ENCODE assay signal across 8 mouse cellular contexts in the genomic region with DNA sequence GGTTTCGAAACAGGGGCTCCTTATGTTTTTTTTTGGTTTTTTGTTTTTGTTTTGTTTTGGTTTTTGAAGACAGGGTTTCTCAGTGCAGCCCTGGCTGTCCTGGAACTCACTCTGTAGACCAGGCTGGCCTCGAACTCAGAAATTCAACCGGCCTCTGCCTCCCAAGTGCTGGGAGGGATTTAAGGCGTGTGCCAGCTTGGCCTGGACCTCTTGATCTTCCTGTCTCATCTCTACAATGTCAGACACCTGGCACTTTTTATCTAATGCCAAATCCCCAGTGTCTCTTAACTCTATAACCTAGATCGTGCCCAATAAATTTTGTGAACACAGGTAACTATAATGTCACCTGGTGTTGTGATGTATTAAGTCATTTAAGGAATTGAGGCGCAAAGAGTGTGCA. TPM values are rescaled to one million over a fixed set of nuclear protein-coding genes. Genes with fewer than 3 reads are reported as not detected.
A peak's percentile ranks its signal among the peaks of the same experiment; 100 is the strongest.
DNase-seq lines count a peak whose midpoint lies in the region; ATAC-seq and TF ChIP-seq lines count a peak whose summit lies in the region.

No protein-coding gene starts in this region.

- TF ChIP-seq CTCF in bone marrow macrophage, adult 2 months (IDR thresholded peaks at IDR 0.05; ENCODE audit: low read depth, low read length): no peak

- peaks cover 36% of the 10 kb centered on the region for H3K36me3 ChIP-seq in heart, embryonic 14.5 days (ENCODE audit: control insufficient read depth, insufficient read depth, low read length)
- peaks cover 64% of the 10 kb centered on the region for H3K36me3 ChIP-seq in hindbrain, embryonic 10.5 days
- peaks cover under 1% of the 10 kb centered on the region; the same call in 1 of the 2 replicates for H3K36me3 ChIP-seq in midbrain, embryonic 11.5 days (ENCODE audit: control insufficient read depth, insufficient read depth, low read length)

- H3K9ac ChIP-seq in heart, embryonic 14.5 days (ENCODE audit: low read length): peak overlapping the region; percentile 85
- H3K9ac ChIP-seq in midbrain, embryonic 11.5 days (ENCODE audit: low read length): peak overlapping the region; percentile 75

- no peak for ATAC-seq in heart, embryonic 14.5 days (ENCODE audit: insufficient number of reproducible peaks, insufficient read depth, low FRiP score, low read depth)
- no peak for ATAC-seq in midbrain, embryonic 11.5 days (ENCODE audit: low FRiP score)

- peak overlapping the region; percentile 79 to 85 for H3K27ac ChIP-seq in heart, embryonic 14.5 days (replicated peaks in 1 of 2; ENCODE audit: control insufficient read depth in 1 of 2, insufficient read depth in 1 of 2, low read depth in 2 of 2, low read length in 2 of 2)
- no peak overlapping the region for H3K27ac ChIP-seq in bone marrow macrophage, adult 2 months (ENCODE audit: insufficient read depth, low read depth, low read length)
- H3K27ac ChIP-seq in hindbrain, embryonic 10.5 days: peak overlapping the region; percentile 91
- no peak overlapping the region; the same call in 1 of the 2 replicates for H3K27ac ChIP-seq in midbrain, embryonic 11.5 days (ENCODE audit: low read depth, low read length)

- no peak for DNase-seq in heart, adult 18-20 months
- DNase-seq in hindbrain, embryonic 10.5 days (ENCODE audit: low spot score): no peak
- DNase-seq in midbrain, embryonic 11.5 days (ENCODE audit: low spot score, missing footprints): no peak
- no peak for DNase-seq in left cerebral cortex, adult 8-10 months (ENCODE audit: low spot score in 2 of 2)
- no peak for DNase-seq in adipocyte (ENCODE audit: low spot score)
- DNase-seq in layer of hippocampus, adult 9-10 months (ENCODE audit: low spot score): no peak

- WGBS in heart, embryonic 14.5 days: 80% methylated on average over 6 of the region's 6 CpGs
- 84% methylated on average over 6 of the region's 6 CpGs for WGBS in hindbrain, embryonic 10.5 days
- WGBS in midbrain, embryonic 11.5 days: 89% methylated on average over 6 of the region's 6 CpGs

- H3K4me1 ChIP-seq in heart, embryonic 14.5 days (ENCODE audit: control insufficient read depth in 2 of 2, insufficient read depth in 2 of 2, low read length in 2 of 2): peaks cover 0 to 7% of the 10 kb centered on the region in 2 experiments; a peak in 2 of 4 replicates
- peaks cover 12% of the 10 kb centered on the region; the same call in 1 of the 2 replicates for H3K4me1 ChIP-seq in bone marrow macrophage, adult 2 months (ENCODE audit: control insufficient read depth, insufficient read depth, low read length)
- H3K4me1 ChIP-seq in hindbrain, embryonic 10.5 days (replicated peaks): peaks cover 16% of the 10 kb centered on the region
- H3K4me1 ChIP-seq in midbrain, embryonic 11.5 days (ENCODE audit: control insufficient read depth, insufficient read depth, low read length): peaks cover 7% of the 10 kb centered on the region

- H3K27me3 ChIP-seq in heart, embryonic 14.5 days (ENCODE audit: control insufficient read depth, insufficient read depth, low read length): no peaks in the 10 kb centered on the region
- H3K27me3 ChIP-seq in hindbrain, embryonic 10.5 days (ENCODE audit: insufficient read depth, poor library complexity, severe bottlenecking): no peaks in the 10 kb centered on the region
- no peaks in the 10 kb centered on the region for H3K27me3 ChIP-seq in midbrain, embryonic 11.5 days (ENCODE audit: control insufficient read depth, insufficient read depth, low read length)

- no peaks in the 10 kb centered on the region for H3K9me3 ChIP-seq in heart, embryonic 14.5 days (ENCODE audit: control insufficient read depth, low read length)
- no peaks in the 10 kb centered on the region for H3K9me3 ChIP-seq in hindbrain, embryonic 10.5 days
- no peaks in the 10 kb centered on the region for H3K9me3 ChIP-seq in midbrain, embryonic 11.5 days (ENCODE audit: control insufficient read depth, low read length)

- peak overlapping the region; percentile 67 to 76 for H3K4me3 ChIP-seq in heart, embryonic 14.5 days (ENCODE audit: control insufficient read depth in 1 of 2, insufficient read depth in 1 of 2, low read depth in 1 of 2, low read length in 2 of 2)
- peak overlapping the region; percentile 68 for H3K4me3 ChIP-seq in bone marrow macrophage, adult 2 months (ENCODE audit: insufficient read depth, low read length)
- H3K4me3 ChIP-seq in hindbrain, embryonic 10.5 days: peak overlapping the region; percentile 65
- peak overlapping the region; percentile 52 for H3K4me3 ChIP-seq in midbrain, embryonic 11.5 days (ENCODE audit: low read depth, low read length)

- no peak for TF ChIP-seq POLR2A in bone marrow macrophage, adult 2 months (IDR thresholded peaks at IDR 0.05; ENCODE audit: borderline replicate concordance, low read depth, low read length)

- H3K4me2 ChIP-seq in heart, embryonic 14.5 days (ENCODE audit: low read length): peak overlapping the region; percentile 82
- peak overlapping the region; percentile 92 for H3K4me2 ChIP-seq in midbrain, embryonic 11.5 days

RNA-seq across cellular contexts. Expression of gene Dctpp1, which starts 7.2 kb away (rescaled TPM):
- polyA plus RNA-seq in heart, embryonic 14.5 days (2014; fragmentation: Nextera tagmentation; extraction: Ambion mirVana): 168 and 172 TPM in 2 replicates
- 10 to 100 TPM; 40.3 to 42.0 TPM for total RNA-seq in heart, adult 18-20 months (2021)
- 25.6 and 27.3 TPM in 2 replicates for polyA plus RNA-seq in bone marrow macrophage, adult 2 months (2012; ENCODE audit: insufficient read depth, insufficient read length, missing spikeins)
- 284 and 329 TPM in 2 replicates for polyA plus RNA-seq in hindbrain, embryonic 10.5 days (2016; fragmentation: Nextera tagmentation; extraction: Ambion mirVana)
- 235 and 254 TPM in 2 replicates for polyA plus RNA-seq in midbrain, embryonic 11.5 days (2014; fragmentation: Nextera tagmentation; extraction: Ambion mirVana)
- 10 to 100 TPM; 24.3 to 28.3 (median 26.0) TPM for total RNA-seq in left cerebral cortex, adult 8-10 months (2022)

RNA-seq across cellular contexts. Expression of gene Zfp771, which starts 9.3 kb away (rescaled TPM):
- polyA plus RNA-seq in heart, embryonic 14.5 days (2014; fragmentation: Nextera tagmentation; extraction: Ambion mirVana): 26.8 and 31.4 TPM in 2 replicates
- total RNA-seq in heart, adult 18-20 months (2021): 10 to 100 TPM; 18.3 to 19.3 TPM
- polyA plus RNA-seq in bone marrow macrophage, adult 2 months (2012; ENCODE audit: insufficient read depth, insufficient read length, missing spikeins): 10.9 and 12.4 TPM in 2 replicates
- polyA plus RNA-seq in hindbrain, embryonic 10.5 days (2016; fragmentation: Nextera tagmentation; extraction: Ambion mirVana): 62.4 and 70.1 TPM in 2 replicates
- polyA plus RNA-seq in midbrain, embryonic 11.5 days (2014; fragmentation: Nextera tagmentation; extraction: Ambion mirVana): 49.3 and 54.0 TPM in 2 replicates
- total RNA-seq in left cerebral cortex, adult 8-10 months (2022): 10 to 100 TPM; 49.5 to 55.5 (median 53.6) TPM

RNA-seq across cellular contexts. Expression of gene Sept1, which starts 20.4 kb away (rescaled TPM):
- polyA plus RNA-seq in heart, embryonic 14.5 days (2014; fragmentation: Nextera tagmentation; extraction: Ambion mirVana): 22.2 and 25.3 TPM in 2 replicates
- total RNA-seq in heart, adult 18-20 months (2021): 1 to 10 TPM; 3.0 to 7.7 TPM
- polyA plus RNA-seq in bone marrow macrophage, adult 2 months (2012; ENCODE audit: insufficient read depth, insufficient read length, missing spikeins): 2.9 and 5.8 TPM in 2 replicates
- polyA plus RNA-seq in hindbrain, embryonic 10.5 days (2016; fragmentation: Nextera tagmentation; extraction: Ambion mirVana): 32.4 and 33.8 TPM in 2 replicates
- polyA plus RNA-seq in midbrain, embryonic 11.5 days (2014; fragmentation: Nextera tagmentation; extraction: Ambion mirVana): 24.6 and 29.8 TPM in 2 replicates
- 1 to 10 TPM; 3.1 to 7.1 (median 5.4) TPM for total RNA-seq in left cerebral cortex, adult 8-10 months (2022)

RNA-seq across cellular contexts. Expression of gene Zfp553, which starts 20.5 kb away (rescaled TPM):
- polyA plus RNA-seq in heart, embryonic 14.5 days (2014; fragmentation: Nextera tagmentation; extraction: Ambion mirVana): 9.9 and 11.4 TPM in 2 replicates
- 1 to 10 TPM; 6.4 to 6.7 TPM for total RNA-seq in heart, adult 18-20 months (2021)
- polyA plus RNA-seq in bone marrow macrophage, adult 2 months (2012; ENCODE audit: insufficient read depth, insufficient read length, missing spikeins): 6.5 and 6.8 TPM in 2 replicates
- polyA plus RNA-seq in hindbrain, embryonic 10.5 days (2016; fragmentation: Nextera tagmentation; extraction: Ambion mirVana): 78.7 and 81.0 TPM in 2 replicates
- polyA plus RNA-seq in midbrain, embryonic 11.5 days (2014; fragmentation: Nextera tagmentation; extraction: Ambion mirVana): 30.3 and 32.4 TPM in 2 replicates
- total RNA-seq in left cerebral cortex, adult 8-10 months (2022): 10 to 100 TPM; 18.2 to 21.2 (median 21.0) TPM

RNA-seq across cellular contexts. Expression of gene Sephs2, which starts 20.5 kb away (rescaled TPM):
- polyA plus RNA-seq in heart, embryonic 14.5 days (2014; fragmentation: Nextera tagmentation; extraction: Ambion mirVana): 69.5 and 74.6 TPM in 2 replicates
- 10 to 100 TPM; 29.5 to 31.7 TPM for total RNA-seq in heart, adult 18-20 months (2021)
- 72.2 and 77.0 TPM in 2 replicates for polyA plus RNA-seq in bone marrow macrophage, adult 2 months (2012; ENCODE audit: insufficient read depth, insufficient read length, missing spikeins)
- 69.8 and 76.2 TPM in 2 replicates for polyA plus RNA-seq in hindbrain, embryonic 10.5 days (2016; fragmentation: Nextera tagmentation; extraction: Ambion mirVana)
- 79.0 and 84.5 TPM in 2 replicates for polyA plus RNA-seq in midbrain, embryonic 11.5 days (2014; fragmentation: Nextera tagmentation; extraction: Ambion mirVana)
- 10 to 100 TPM; 36.1 to 40.8 (median 38.1) TPM for total RNA-seq in left cerebral cortex, adult 8-10 months (2022)

Comparison
In these comparisons a context has a peak if more than half of its experiments do, and no peak if none do; other contexts are left out.
1. H3K27ac ChIP-seq: peak in heart, embryonic 14.5 days (2 of 2) and hindbrain, embryonic 10.5 days (single experiment); none in bone marrow macrophage, adult 2 months (single experiment) and midbrain, embryonic 11.5 days (single experiment).
2. Peak in every context shown above with its lines, with median percentiles within 50 percentile points of each other: H3K4me3 ChIP-seq.